Mouse (Mus musculus) T-cell, adult 2 months (primary cell): ENCODE data around the gene Olfr1186.
"Not testable (repeated sequence)": the region's sequence is repeated elsewhere in the genome, so short reads cannot be mapped to it uniquely, and the experiment has no call there.

ENCODE experiments used
- DNase-seq: peaks from one replicate; pipeline ENCODE4 v3.0.0; 2022; ENCODE audit warnings: low spot score

The Olfr1186 gene

GRCm38 (mm10) chr2:88518251-88518650 lies at the start of gene Olfr1186:
Gene Olfr1186, plus strand, starts transcription at chr2:88518551.
- DNase-seq: no peak

- DNase-seq: no peak
Measured at GRCm38 (mm10) chr2:88483298-88483697, 35.1 kb upstream of the Olfr1186 start, which contains the start of gene Olfr1184. Gene Olfr1184, plus strand, starts transcription at chr2:88483598.

GRCm38 (mm10) chr2:88493020-88493419 lies 25.3 kb upstream of the Olfr1186 start, which contains the start of gene Olfr1185-ps1:
Gene Olfr1185-ps1, plus strand, starts transcription at chr2:88493320.
- no peak for DNase-seq

GRCm38 (mm10) chr2:88525720-88526119 lies 7.4 kb downstream of the Olfr1186 start:
- DNase-seq: no peak

GRCm38 (mm10) chr2:88556635-88557034 lies 38.3 kb downstream of the Olfr1186 start, which contains the start of gene Olfr1188:
Gene Olfr1188, plus strand, starts transcription at chr2:88556935.
- no peak for DNase-seq

- DNase-seq: not testable (repeated sequence)
Measured at GRCm38 (mm10) chr2:88572696-88573095, 54.3 kb downstream of the Olfr1186 start.
